Mouse (Mus musculus): Measurements from ENCODE around the gene Gm42688.

Gene Gm42688

DNA sequence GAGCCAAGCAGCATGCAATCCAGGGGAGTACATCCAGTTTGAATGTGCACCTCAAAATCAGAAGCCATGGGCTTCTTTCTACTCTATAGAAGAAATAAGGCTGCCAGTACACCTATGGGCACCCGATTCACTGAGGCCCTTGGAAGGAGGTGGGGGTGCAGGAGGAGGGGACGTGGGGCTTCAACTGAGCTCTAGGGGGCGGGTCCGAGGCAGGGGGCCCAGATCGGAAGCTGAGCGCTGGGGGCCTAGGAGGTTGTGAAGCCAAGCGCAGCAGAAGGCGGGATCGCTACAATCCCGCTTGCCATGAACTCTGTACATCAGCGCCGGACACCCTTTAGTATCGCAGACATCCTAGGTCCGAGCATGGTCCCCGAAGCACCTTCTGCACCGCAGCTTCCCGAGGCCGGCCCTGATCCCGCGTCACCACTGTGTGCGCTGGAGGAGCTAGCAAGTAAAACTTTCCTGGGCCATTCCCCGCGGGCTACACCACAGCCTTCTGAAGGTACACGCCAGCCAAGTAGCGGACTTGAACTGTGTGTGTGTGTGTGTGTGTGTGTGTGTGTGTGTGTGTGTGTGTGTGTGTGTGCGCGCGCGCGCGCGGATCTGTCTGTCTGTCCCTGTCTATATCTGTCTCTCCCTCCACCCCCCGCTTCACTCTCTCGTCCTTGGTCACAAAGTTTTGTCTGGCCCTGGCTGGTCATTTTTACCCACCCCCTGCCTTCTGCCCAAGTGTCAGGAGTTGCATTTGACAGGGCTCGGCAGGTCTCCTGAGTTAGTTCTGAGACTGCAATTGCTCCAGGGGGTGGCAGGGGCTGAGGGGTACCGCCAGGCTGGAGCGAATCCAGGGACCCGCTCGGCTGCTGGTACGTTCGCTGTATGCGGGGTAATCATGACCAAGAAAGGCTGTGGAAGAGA lies 15.0 kb upstream of the Gm42688 start, which contains the start of gene Lbx2:
Gene Lbx2 (plus strand): TSS at position 247 of the 915 bp plus-strand sequence.
- DNase-seq, result no peak

DNA sequence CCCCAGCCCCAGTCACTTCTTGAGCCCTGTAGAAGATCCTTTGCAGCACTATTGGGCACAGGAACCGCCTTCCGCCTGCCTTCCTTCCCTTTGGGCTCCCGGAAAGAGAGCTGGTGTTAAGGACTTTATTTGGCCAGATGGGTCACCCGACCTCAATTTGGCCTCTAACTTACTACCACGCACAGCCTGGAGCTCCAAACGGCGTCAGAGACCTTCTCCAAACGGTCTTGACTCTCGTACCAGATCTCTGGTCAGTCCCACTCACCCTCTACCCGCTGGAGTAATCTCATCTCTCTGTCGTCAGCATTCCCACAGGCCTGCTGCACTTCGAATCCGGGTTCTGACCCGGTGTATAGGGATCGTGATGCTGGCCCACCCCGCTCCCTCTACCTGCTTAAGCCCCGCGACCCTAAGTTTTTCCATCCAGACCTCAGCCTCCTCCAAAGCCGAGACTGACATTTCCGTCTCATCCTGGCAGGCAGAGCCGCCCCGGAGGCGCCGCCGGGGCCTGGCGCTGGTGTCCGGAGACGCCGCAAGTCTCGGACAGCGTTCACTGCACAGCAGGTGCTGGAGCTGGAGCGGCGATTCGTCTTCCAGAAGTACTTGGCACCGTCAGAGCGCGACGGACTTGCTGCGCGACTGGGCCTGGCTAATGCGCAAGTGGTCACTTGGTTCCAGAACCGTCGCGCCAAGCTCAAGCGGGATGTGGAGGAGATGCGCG lies 14.1 kb upstream of the Gm42688 start:
- DNase-seq, result peak; percentile 41

DNA sequence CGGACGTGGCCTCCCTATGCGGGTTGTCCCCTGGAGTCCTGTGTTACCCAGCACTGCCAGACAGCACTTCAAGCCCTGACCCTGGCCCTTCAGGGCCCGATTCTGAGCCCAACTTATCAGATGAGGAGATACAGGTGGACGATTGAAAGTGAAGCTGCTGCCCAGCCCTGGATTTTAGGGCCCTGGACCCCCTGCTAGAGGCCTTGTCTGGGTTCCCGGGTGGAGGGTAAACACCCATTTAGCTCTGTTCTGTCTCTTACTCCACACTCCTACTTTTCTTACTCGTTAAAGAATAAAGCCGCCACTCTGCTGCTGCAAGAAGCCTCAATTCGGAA lies 13.5 kb upstream of the Gm42688 start:
- DNase-seq, result no peak

DNA sequence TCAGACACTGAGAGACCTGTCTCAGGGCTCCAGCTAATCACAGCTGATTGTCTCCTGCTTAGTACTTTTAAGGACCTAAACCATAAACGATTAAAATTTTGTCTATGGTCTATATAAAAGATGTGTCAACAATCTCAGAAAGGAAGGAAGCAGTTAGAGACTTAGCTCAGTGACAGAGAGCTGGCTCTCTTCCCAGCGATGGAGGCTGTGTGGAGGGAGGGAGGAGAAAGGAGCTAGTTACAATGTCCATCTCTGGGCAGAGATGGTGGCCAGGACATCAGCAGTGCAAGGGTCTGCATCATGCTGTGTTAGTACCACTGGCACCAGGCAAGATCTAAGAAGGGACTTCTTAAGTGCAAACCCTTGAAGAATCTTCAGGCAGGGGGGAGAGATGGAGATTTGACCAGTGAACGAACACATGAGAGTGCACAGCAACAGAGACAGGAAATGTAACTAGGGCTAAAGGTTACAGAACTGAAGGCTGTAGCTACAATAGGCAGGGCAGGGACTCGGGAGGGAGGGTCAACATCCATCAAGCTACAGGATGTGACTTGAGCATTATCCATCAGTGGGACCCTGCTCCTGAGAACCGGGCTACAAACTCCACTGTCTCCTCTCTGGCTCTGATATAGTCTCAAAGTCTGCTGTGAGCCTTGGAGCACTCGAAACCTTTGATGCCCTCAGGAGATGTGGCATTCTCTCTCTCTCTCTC lies 8.8 kb upstream of the Gm42688 start:
- DNase-seq, result peak; percentile 64

DNA sequence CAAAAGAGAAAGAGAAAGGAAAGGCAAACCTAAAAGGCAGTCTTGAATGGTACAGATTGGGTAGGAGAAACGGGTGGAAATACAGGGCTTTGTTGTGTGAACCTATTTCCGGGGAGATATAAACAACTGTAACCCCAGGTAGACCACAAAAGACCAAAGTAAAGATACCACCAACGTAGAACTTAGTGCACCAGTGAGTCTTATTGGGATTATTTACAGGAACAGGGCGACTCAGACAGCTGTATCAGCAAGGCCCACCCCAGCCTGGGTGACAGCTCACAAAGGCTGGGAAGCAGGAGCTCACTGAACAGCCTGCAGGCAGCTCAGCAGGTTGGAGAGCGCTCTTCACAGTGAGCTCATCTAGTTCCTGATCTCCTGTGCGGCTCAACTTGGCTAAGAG lies 5.4 kb upstream of the Gm42688 start:
- DNase-seq, result no peak

DNA sequence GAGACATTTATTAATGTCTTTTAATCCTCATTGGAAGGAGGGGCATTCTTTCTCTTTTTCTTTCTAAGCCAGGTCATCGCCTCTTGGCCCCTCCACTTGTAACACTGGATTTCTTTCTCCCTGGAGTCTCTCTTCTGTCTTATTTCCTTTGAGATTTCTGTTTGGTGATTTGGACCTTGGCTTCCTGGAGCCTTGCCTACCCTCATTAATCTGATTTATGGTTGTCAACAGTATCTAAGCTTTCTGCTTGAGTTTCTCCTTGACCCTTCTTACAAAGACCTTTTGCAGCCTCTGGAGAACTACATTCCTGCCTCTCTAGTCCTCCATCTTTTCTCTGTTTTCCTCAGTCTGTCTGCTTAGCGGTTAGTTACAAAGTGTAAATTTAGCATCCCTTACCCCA lies 3.0 kb upstream of the Gm42688 start:
- no peak for DNase-seq

DNA sequence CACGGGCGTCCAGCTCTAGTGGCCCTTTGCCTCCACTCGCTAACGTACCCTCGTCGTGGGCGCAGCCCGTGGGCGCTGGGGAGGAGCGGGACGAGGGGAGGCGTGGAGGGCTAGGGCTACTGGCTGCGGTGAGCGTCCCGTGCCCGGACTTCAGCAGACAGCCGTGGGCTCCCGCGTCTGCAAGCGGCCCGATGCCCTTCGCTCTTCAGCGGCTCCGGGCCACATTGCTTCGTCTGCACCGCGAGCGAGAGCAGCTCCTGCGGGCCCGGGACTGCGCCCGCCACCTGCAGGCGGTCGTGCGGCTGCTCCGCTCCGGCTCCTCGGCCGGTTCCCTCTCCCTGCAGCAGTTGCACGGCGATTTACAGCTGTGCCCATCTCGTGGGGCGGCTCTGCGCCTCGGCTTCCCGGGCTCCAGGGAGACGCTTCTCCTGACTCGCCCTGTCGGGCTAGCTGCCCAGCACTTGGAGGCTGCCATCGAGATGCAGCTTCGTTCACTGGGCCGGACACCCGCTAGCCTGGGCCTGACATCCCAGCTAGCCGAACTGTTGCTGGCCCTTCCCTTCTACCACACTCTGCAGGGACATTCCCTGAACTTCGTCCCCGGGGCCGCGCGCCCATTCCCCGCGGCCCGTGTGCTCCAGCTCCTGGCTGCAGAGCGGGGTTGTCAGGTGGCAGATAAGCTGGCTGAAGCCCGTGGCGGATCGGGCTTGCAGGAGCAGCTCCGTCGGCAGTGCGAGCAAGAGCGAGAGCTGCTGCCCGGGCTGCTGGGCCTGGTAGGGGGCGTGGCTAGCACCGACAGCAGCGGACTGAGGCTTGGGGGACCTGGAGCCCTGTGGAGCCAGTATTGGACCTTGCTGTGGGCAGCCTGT lies 505 bp downstream of the Gm42688 start:
- DNase-seq, result peak; percentile 72

DNA sequence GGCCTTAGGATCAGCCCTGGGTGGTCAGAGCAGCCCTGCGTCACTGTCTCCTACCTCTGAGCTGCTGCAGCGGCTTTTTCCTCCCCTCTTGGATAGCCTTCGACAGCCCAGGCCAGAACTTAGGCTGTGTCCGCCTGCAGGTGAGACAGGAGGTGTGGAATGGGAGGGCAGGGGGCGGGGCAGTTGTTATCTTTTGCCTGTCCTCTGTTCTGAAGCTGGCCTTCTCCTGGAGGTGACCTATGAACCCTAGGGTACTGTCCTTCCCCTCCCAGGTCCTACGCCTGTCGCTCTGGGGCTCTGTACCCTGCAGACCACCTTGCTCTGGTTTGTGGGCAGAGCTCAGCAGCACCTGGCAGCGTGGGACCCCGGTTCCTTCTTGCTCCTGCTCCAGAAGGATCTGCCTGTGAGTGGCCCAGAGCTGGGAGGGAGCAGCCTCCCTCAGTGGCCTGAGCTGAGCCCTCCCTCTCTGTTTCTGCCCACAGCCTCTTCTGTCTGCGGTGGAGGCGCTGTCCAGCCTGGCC lies 1.8 kb downstream of the Gm42688 start:
- no peak for DNase-seq

DNA sequence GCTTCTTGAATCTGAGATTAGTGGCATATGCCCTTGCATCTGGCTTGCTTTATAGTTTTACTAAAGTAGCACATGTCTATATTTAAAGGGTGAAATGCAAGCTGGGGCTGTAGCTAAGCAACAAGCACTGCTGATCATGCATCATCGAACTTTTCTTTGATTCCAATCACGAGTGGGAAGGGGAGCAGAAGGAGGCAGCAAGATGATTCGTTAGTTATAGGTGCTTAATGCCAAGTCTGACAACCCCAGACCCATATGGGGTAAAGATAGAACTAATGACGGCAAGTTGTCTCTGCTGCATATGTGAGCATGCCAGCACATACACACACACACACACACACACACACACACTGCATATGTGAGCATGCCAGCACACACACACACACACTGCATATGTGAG lies 2.7 kb downstream of the Gm42688 start:
- no peak for DNase-seq

DNA sequence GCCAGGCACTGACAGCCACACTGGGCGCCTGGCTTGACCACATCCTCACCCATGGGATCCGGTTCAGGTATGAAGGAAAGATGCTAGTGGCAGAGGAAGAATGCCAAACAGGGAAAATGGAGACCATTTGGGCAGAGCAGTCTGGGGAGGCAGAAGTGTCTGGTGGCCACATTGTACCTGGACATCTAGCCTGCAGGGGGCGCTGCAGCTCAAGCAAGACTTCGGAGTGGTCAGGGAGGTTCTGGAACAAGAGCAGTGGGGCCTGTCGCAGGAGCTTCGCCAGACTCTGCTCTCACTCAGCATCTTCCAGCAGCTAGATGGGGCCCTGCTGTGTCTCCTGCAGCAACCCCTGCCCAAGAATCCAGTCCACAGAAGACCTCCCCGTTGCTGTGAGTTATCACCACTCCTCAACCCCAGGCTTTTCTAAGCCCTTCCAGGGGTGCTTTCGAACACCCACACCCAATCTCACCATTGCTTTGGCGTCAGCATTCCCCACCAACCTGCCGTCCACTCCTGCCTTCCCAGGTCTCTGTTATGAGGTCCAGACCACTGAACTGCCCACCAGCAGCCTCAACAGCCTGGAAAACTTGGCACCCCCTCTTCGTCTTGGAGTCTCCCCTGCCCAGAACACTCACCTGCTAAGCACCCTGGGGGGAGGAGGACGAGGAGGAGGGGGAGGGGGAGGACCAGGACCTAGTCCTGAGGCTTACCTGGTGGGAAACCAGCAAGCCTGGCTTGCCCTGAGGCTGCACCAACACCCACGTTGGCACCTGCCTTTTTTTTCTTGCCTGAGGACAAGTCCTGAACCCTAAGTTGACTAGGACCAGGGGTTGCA lies 6.4 kb downstream of the Gm42688 start:
- DNase-seq, result peak; percentile 88

DNA sequence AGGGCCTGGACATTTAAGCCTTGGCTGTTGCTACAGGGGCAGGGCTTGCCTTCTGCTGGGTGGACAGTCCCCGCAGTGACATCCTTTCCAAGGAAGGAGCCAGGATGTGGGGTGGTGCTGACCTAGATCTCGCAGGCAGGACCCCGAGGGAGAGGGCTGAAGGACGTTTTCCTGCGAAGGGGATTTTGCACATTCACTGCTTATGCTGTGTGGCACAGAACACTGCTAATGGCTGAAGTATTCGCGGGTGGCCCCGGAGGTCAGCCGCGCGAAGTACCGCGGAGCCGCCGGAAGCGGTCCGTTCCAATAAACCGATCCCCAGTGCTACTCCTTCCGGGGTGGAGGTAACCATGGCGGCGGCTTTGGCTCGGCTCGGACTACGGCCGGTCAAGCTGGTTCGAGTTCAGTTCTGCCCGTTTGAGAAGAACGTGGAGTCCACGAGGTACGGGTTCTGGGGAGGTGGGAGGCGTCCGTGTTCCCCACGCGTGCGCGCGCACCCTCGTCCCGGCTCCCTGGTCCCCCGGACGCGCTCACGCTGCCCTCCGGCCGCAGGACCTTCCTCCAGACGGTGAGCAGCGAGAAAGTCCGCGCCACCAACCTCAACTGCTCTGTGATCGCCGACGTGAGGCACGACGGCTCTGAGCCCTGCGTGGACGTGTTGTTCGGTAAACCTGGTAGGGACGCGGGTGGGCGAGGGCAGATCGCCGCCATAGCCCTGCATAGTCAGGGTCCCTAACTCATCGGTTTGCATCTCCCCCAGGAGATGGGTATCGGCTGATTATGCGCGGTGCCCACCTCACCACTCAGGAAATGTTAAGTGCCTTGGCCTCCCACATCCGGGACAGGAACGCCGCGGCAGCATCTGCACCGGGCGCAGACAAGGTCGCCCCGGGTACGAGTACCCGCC lies 7.6 kb downstream of the Gm42688 start, which contains the start of gene Mrpl53:
Gene Mrpl53 (plus strand): TSS at position 279 of the 907 bp plus-strand sequence.
- DNase-seq, result peak; percentile 87

DNA sequence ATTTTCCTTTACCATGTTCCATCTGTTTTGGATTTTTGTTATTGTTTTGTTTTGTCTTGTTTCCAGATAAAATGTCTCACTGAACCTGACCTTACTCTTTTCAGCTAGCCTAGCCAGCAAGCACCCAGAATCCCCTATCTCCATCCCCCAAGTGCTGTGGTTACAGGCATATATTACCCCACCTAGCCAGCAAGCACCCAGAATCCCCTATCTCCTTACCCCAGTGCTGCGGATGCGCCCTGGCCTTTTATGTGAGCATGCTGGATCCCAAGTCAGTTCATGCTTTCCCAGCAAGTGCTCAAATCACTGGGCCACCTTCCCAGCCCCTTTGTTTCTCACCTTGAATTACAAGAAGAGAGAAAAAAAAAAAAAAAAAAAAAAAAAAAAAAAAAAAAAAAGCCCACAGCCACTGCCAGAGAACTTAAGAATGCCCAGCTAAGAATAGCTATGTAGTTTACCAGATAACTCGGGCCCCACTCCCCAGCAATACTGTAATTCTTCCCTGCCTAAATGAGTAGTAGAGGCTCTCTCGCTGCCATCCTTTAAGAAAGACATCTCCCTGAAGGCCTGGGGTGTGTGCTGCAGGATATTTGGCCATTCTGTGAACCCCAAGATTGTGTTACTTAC lies 10.2 kb downstream of the Gm42688 start:
- no peak for DNase-seq

DNA sequence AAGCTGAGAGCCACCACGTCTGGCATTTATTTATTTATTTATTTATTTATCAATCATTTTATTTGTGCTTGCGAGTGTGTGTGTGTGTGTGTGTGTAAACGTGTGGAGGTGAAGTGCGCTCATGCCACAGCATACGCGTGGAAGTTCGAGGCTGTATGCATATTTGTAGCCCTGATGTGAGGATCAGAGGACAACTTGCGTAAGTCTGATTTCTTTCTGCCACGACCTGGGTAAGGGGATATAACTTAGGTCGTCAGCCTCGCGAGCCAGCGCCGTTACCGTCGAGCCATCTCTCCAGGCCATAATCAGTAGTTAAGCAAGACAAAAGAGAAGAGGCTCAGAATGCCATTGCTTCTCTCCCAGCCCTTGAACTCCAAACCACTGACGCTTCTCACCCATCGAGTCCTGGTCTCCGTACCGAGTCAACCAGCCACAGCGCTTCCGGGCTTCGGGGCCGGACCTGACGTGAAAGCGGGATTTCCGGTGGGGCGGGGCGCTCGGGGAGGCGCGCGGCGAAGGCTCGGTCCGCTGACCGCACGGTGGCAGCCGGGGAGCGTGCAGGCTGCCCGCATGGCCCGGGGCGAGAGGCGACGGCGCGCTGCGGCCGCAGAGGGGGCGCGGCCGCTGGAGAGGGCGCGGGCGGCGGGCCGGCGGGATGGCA lies 13.7 kb downstream of the Gm42688 start, which contains the start of gene Mogs:
Gene Mogs (plus strand): TSS at position 486 of the 661 bp plus-strand sequence.
- DNase-seq, result peak; percentile 97

DNA sequence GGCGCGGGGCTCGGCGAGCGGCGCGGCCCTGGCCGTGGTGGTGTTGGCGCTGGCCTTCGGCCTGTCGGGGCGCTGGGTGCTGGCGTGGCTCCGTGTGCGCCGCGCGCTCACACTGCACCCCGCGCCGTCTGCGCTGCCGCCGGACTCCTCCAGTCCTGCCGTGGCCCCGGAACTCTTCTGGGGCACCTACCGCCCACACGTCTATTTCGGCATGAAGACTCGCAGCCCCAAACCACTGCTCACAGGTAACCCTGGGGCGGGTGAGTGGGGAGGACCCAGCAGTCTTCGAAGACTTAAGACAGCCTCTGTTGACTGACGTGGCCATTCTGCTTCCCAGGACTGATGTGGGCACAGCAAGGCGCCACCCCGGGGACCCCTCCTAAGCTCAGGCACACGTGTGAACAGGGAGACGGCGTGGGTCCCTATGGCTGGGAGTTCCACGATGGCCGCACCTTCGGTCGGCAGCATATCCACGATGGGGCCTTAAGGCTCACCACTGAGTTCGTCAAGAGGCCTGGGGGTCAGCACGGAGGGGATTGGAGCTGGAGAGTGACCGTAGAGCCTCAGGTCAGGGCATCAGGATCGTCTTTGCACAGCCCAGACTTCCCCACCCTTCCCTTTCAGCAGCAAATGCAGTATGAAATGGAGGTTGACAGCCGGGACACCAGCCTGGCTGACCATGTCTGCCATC lies 14.4 kb downstream of the Gm42688 start:
- no peak for DNase-seq

DNA sequence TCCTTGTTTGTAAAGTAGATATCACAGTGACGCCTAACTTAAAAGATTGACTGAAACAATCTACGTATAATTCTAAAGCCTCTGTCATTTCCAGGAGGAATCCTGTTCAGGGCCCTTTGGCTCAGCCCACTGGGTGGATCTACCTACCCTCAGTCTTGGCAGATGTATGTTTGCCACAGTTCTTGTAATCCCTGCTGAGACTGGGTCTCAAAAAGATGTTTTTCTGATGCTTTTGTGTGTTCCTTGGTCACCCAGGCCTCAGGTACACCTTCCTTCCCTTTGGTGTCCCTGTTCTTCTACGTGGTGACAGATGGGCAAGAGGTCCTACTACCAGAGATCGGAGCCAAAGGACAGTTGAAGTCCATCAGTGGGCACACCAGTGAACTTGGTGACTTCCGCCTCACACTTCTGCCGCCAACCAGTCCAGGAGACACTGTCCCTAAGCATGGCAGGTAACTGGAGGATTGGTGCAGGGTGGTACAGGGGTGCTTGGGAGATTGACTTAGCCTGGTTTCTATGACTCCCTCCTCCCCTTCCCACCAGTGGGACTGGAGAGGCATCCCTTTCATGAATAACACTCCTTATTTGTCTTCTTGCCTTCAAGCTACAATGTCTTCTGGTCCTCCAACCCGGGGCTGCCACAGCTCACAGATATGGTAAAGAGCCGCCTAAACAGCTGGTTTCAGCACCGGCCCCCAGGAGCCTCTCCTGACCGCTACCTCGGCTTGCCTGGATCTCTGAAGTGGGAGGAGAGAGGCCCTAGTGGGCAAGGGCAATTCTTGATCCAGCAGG lies 15.2 kb downstream of the Gm42688 start:
- DNase-seq, result no peak

DNA sequence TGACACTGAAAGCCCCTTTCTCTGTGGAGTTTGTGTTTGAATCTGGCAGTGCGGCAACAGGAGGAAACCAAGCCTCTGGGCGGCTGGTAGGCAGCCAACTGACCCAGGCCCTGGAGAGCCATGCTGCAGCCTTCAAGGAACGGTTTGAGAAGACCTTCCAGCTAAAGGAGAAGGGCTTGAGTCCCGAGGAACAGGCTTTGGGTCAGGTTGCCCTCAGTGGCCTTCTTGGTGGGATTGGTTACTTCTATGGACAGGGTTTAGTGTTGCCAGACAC lies 15.7 kb downstream of the Gm42688 start:
- DNase-seq, result no peak

DNA sequence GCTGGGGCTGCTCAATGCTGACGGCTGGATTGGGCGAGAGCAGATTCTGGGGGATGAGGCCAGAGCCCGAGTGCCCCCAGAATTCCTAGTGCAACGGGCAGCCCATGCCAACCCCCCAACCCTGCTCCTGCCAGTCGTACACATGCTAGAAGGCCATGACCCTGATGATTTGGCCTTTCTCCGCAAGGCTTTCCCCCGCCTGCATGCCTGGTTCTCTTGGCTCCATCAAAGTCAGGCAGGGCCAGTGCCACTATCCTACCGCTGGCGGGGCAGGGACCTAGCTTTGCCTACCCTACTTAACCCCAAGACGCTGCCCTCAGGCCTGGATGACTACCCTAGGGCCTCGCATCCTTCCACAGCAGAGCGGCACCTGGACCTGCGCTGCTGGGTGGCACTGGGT lies 16.2 kb downstream of the Gm42688 start:
- DNase-seq, result no peak

DNA sequence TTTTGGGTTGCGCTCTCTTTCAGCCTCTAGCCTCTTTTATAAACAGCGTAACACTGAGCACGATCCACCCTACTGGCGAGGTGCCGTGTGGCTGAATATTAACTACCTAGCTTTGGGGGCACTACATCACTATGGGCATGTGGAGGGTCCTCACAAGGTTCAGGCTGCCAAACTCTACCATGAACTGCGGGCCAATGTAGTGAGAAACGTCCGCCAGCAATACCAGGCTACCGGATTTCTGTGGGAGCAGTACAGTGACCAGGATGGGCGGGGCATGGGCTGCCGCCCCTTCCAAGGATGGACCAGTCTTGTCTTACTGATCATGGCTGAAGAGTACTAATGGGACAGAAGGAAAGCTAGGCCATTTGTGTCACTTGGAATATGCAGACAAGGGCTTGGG lies 17.0 kb downstream of the Gm42688 start:
- DNase-seq, result no peak
